Mouse (Mus musculus) layer of hippocampus, adult 8-10 months (tissue): Measurements from ENCODE around the gene Rab8b. TPM values are rescaled to one million over a fixed set of nuclear protein-coding genes. Genes with fewer than 3 reads are reported as not detected.
"Not testable (repeated sequence)": the region's sequence is repeated elsewhere in the genome, so short reads cannot be mapped to it uniquely, and the experiment has no call there.

ENCODE experiments used
- DNase-seq, 2 experiments: peaks; one replicate each; pipeline ENCODE4 v3.0.0; 2022; ENCODE audit warnings: low spot score in 2 of 2
- total RNA-seq, 4 experiments: library from RNA; stranded (reverse); gene quantifications; 2 replicates each; pipeline ENCODE4 v1.2.4; 2022

Gene Rab8b
- total RNA-seq, 4 experiments from 2014 or later: 37.9 to 58.3 (median 47.4) TPM

DNA sequence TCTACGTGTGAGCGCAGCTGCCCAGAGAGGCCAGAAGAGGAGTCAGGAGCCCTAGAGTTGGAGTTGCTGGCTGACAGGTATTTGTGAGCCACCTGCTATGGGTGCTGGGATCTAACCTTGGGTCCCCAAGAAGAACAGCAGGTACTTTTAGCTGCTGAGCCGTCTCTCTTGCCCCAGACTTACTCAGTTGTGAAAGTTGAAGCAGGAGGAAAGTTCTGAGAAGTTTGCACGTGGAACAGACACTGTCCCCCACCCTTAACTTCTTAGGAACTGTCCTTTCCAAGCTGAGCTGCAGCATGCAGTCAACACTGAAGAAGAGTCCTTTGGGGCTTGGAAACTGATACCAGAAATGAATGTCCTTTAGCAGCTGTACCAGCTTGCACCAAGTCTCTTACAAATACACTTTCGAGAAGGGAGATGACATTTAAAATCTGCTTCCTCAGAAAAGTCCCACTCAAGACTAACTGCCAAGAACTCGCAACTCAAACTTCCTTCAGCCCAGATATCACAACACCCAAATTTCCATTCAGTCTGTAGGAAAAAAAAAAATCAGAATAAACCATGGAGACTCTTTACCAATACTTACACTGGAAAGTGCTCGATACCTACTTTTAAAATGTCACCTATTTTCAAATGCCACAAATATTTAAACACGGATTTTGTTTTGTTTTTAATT, 2.1 kb downstream of the Rab8b start:
- no peak for DNase-seq

- DNase-seq: no peak
Measured at GRCm38 (mm10) chr9:66915869-66916785, 3.4 kb downstream of the Rab8b start.

GRCm38 (mm10) chr9:66915401-66915800, 4.1 kb downstream of the Rab8b start:
- no peak for DNase-seq

GRCm38 (mm10) chr9:66914540-66914939, 4.9 kb downstream of the Rab8b start:
- DNase-seq: no peak

DNA sequence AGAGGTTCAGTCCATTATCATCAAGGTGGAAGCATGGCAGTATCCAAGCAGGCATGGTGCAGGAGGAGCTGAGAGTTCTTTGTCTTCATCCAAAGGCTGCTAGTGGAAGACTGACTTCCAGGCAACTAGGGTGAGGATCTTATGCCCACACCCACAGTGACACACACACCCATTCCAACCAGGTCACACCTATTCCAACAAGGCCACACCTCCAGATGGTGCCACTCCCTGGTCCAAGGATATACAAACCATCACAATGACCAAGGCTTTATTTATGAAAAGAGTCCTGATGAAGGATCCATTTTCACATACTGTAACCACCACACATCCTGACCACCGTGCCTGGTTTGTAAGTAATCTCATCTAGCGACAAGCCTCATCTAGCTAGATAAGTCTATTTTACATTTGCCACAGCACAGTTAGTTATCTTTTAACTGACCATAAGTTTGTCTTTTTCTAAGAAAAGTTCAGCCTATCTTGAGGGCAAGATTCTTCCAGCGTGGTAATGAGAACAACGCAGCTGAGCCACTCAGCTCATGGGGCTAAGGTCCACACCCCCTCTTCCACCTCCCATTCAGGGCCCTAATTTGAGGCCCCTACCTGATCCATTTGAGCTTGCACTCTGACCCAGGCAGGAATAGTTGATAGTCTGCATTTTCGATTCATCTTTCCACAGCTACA, 6.1 kb downstream of the Rab8b start:
- not testable (repeated sequence) for DNase-seq

DNA sequence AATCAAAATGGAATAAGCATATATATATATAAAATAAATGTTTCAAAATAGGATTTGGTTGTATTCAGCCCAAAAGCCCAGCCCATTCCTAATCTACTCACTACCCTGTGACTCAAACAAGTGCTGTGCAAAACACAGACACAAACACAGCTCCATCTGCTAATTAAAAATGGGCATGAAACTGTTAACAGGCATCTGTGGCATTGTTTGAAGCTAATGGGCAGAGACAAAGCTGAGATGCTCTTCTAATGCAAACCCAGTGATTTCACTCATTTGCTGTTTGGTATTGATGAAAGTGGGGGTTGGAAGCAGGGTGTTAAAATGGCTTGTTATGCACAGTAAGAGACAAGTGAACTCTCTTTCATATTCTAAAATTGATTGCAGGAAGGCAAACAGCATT, 7.2 kb downstream of the Rab8b start:
- DNase-seq: no peak

- DNase-seq: no peak
Measured at GRCm38 (mm10) chr9:66910677-66911076, 8.8 kb downstream of the Rab8b start.

GRCm38 (mm10) chr9:66909922-66910321, 9.6 kb downstream of the Rab8b start:
- no peak for DNase-seq

GRCm38 (mm10) chr9:66907746-66908397, 11.6 kb downstream of the Rab8b start:
- DNase-seq: no peak

DNA sequence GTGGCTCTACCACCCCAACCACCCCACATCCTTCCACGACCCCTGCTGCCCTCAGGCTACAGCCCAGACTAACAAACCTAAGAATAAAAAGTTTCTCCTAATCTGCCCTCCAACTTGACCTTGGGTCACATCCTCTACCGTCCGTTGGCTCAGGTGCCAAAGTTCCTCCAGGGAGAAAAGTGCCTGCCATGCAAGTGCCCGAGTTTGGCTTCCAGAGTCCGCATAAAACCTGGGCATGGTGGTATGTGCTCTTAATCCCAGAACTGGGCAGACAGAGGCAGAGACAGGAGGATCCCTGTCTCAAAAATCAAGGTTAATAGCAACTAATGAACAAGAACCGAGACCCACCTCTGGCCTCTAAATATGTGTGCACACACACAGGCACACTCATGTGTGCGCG, 12.4 kb downstream of the Rab8b start:
- DNase-seq: no peak

DNA sequence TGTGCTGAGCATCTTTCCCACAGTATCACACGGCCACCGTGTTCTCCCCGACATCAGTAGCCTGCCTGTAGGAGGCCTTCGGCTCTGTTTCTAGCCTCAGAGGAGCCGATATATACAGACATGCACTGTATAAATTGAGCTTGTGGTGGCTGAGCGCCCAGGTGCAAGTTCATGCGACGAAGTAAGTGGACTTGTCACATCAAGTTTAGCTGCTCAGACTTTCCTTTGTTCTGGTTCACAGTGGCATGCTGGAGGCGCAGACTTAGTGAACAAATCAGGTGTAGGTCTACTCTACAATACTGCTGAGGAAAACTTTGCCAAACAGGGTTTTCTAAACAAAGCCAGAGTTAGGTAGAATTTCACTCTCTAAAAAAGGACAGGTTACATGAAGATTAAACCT, 13.5 kb downstream of the Rab8b start:
- DNase-seq: no peak

DNA sequence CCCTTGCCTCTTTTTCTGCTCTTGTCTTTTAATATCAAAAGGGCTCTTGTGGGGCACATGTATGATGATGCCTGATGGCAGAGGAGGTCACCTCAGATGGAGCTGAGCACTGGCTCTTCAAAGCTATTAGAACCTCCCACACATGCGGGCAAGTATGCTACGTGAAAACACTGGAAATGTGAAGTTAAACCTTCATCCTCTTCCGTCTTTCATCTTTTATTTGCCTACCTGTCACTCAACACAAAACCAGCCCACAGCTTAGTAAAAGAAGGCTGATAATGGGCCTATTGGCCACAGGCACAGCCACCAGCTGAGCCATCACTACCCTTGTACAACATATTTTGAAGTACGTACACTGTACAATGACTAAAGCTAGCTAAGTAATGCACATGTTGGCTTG, 20.0 kb downstream of the Rab8b start:
- no peak for DNase-seq

DNA sequence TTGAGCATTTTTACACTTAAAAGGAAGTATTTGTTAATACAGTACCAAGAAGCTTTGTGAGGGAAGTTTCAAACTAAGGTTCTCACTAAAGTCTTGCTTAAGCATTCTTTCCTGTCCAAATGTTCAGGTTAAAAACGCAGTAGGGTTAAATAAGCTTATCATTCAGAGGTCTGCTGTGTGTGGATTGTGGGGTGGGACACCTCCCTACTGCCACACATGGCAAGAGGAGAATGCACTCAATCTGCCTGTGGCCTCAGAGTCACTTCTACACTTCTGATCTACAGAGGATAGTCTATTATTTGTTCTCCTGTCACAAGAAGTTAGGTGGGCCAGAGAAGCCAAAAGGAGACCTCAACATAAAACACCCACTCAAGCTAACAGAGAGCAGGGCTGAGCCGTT, 20.4 kb downstream of the Rab8b start:
- DNase-seq: no peak

DNA sequence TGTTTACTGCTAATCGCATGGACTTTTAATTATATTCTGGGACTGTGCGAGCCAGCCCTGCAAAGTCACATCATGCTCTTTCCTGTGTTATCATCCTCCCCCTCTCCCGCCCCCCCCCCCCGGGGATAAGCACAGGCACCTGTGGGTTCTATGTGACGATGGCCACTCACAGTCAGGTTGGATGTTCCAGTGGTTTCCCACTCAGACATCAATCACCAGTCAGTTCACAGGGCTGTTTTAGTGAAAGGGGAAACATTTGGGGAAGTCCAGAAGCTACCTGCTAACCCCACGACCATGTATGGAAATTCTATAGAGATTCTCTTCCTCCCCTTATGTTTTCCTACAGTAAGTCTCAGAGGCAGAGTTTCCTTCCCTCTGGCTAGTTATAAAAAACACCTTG, 21.6 kb downstream of the Rab8b start:
- no peak for DNase-seq

GRCm38 (mm10) chr9:66896951-66897350, 22.5 kb downstream of the Rab8b start:
- no peak for DNase-seq

GRCm38 (mm10) chr9:66895995-66896394, 23.5 kb downstream of the Rab8b start:
- DNase-seq: no peak

DNA sequence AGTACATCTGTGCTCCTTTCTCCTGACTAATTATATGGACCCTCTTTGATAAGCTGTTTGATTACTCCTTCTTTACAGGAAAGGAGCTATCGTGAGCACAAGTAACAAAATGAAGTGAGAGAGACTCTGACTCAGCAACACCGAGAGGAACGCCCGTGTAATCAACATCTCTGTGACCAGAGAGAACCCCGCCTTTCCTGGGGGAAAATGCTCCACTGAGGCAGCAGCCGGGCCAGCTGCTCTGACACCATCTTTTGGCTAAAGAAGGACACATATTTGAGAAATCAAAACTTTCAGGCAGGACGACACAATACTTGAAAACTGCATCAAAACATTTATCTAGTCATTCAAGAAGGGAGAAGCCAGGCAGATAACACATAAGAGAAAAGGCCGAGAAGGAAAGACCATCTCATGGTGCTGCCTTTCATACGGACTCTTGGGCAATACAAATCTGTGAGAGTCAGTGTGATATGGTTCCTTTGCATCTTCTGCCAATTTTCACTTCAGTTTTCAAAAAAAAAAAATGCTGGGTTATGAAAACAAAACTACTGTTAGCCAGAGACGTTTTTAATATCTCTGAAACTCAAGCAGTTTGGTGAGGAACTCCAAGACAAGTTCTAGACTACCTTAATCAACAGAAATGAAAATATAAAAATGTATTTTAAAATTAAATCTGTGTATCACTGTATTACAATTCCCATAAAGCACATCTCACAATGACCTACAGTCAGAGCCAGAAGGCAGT, 24.3 kb downstream of the Rab8b start:
- no peak for DNase-seq

GRCm38 (mm10) chr9:66894421-66894820, 25.1 kb downstream of the Rab8b start:
- no peak for DNase-seq

- not testable (repeated sequence) for DNase-seq
Measured at GRCm38 (mm10) chr9:66892456-66892855, 27.0 kb downstream of the Rab8b start.

DNA sequence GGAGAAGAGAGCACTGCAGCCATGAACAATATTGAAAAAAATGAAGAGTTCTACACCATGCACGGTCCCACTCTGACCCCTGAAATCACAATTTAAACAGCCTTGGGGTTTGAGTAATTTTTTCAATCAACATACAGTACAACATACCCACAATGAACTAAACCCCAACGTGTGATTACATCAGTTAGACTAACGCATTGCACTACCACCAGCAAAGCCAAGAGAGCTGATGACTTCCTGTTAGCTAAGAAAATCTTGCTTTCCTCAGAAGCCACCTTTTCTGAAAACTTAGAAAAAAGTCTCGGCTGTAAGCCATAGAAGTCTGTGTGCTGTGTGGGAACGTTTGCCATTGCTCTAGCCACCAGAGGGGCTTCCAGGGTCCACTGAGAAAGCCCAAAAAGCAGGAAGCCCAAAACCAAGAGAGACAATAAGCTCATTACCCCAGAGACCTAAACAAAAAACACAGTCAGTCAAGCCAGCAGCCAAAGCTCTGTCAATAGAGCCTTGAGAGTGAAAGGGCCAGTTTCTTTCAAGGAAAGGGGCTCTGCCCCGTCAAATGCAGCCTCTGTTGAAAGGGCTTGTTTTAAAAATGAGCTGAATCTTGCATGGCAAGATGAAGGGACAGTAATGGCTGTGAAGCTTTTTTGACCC, 31.4 kb downstream of the Rab8b start:
- no peak for DNase-seq
